Mouse (Mus musculus) lung, embryonic 14.5 days (tissue): ENCODE data around the gene Myo1g. TPM values are rescaled to one million over a fixed set of nuclear protein-coding genes. Genes with fewer than 3 reads are reported as not detected.

Experiments
- ATAC-seq: fragments of 200-750 bp; cut with Nextera tagmentation; 2 replicates; pipeline ENCODE4 v1.8.0; 2017; ENCODE audit warnings: mild to moderate bottlenecking, moderate TSS enrichment, moderate library complexity; ENCODE audit not compliant: insufficient read depth
- DNase-seq: peaks from one replicate; pipeline ENCODE4 v3.0.0-alpha.2; 2015
- H3K27ac ChIP-seq: fragments of 300-500 bp; sonication (generic); 2 replicates; pipeline ENCODE4 v1.5.1; 2014; ENCODE audit warnings: low read depth, mild to moderate bottlenecking, moderate library complexity
- H3K27me3 ChIP-seq: fragments of 300-500 bp; sonication (generic); 2 replicates; pipeline ENCODE4 v1.6.1; 2014; ENCODE audit warnings: low read length, control low read depth; ENCODE audit not compliant: insufficient read depth
- H3K36me3 ChIP-seq: fragments of 300-500 bp; sonication (generic); 2 replicates; pipeline ENCODE4 v1.6.1; 2014; ENCODE audit warnings: control low read depth; ENCODE audit not compliant: insufficient read depth
- H3K4me1 ChIP-seq: fragments of 300-500 bp; sonication (generic); 2 replicates; pipeline ENCODE4 v1.6.1; 2014; ENCODE audit warnings: antibody characterized with exemption, control low read depth; ENCODE audit not compliant: insufficient read depth
- H3K4me2 ChIP-seq: fragments of 300-500 bp; sonication (generic); 2 replicates; pipeline ENCODE4 v1.6.1; 2014; ENCODE audit warnings: mild to moderate bottlenecking
- H3K4me3 ChIP-seq: fragments of 300-500 bp; sonication (generic); 2 replicates; pipeline ENCODE4 v1.5.1; 2014; ENCODE audit warnings: low read depth, low read length
- H3K9ac ChIP-seq: fragments of 300-500 bp; sonication (generic); 2 replicates; pipeline ENCODE4 v1.6.1; 2014
- H3K9me3 ChIP-seq: fragments of 300-500 bp; sonication (generic); 2 replicates; pipeline ENCODE4 v1.6.1; 2016; ENCODE audit warnings: low read depth, low read length, control low read depth
- CTCF ChIP-seq: IDR thresholded peaks from 2 replicates; pipeline ENCODE4 v1.5.1; 2016; ENCODE audit warnings: antibody characterized with exemption, low read depth
- WGBS: fragments of 180-500 bp; shearing (Covaris S2); extraction: QIAGEN DNeasy Blood & Tissue Kit; methylation state at CpG from one replicate; pipeline ENCODE4 v1.1.7; 2014; 5-methylcytosine and 5-hydroxymethylcytosine counted together
- polyA plus RNA-seq: library from polyadenylated mRNA; unstranded; fragments of >200 nt; fragmentation: Nextera tagmentation; extraction: Ambion mirVana; gene quantifications from 2 replicates; pipeline ENCODE4 v1.2.1, GENCODE M21; 2014

Gene Myo1g
- polyA plus RNA-seq, 1 experiment from 2014 or later: 1.2 TPM

DNA sequence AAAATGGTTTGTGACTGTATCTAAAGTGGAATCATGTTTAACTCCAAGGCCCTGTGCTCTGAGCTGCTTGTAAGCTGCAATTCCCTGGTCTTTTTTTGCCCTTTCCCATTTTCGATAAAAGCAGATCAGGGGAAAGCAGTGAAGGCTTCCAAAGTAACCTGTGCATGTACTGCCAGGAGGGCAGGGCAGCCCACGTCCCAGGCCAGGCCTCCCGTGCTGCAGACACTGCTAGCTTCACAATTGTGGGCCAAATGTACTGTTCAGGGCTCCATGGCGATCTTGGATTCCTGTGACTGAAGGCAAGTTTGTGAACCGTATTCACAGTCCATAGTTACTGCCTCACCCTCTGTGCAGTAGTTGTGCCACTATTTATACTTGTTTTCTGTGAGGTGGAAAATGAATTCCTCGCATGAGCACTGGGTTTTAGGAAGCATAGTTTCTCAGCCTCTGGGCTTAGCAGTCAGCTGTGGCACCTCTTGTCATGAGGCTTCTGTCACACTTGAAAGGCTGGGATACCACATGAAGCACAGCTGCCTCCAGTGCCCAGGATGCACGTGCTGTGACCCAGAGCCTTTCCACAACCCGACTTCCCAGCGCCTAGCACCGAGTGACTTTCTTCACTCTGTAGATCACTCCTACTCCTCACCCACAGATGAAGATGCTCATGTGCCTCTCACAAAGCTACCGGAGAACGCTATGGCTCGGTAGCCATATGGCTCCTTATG lies 39.9 kb downstream of the Myo1g start:
- 73% methylated on average over 13 of the region's 13 CpGs for WGBS
- Histone ChIP-seq H3K9ac (no peak overlapping the region), H3K4me2 (no peak overlapping the region), H3K4me3 (no peak overlapping the region), H3K27ac (no peak overlapping the region), H3K4me1 (no peaks in the 10 kb centered on the region), H3K36me3 (no peaks in the 10 kb centered on the region), H3K9me3 (no peaks in the 10 kb centered on the region), H3K27me3 (no peaks in the 10 kb centered on the region)
- TF ChIP-seq CTCF: no peak
- ATAC-seq (no peak), DNase-seq (no peak)

DNA sequence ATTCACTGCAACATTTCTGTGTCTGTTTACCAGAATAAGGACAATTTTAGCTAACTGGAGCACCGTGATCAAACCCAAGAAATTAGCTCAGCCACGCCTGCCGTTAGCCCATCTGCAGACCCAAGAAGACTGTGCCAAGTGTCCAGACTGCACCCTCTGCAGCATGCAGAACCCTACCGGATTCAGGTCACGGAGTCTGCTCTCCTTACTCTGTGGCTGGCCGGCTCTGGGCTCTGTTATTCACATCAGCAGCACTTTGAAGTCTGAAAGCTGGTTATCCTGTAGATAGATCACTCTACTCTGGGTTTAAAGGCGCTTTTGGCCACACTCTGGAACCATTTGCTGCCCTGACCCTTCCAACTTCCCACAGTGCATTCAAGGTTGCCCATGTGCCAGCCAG lies 40.6 kb downstream of the Myo1g start:
- H3K27ac ChIP-seq: no peak overlapping the region
- no peaks in the 10 kb centered on the region for H3K36me3 ChIP-seq
- H3K9ac ChIP-seq: no peak overlapping the region
- H3K4me1 ChIP-seq: no peaks in the 10 kb centered on the region
- TF ChIP-seq CTCF: no peak
- ATAC-seq (no peak), DNase-seq (no peak)
- no peak overlapping the region for H3K4me2 ChIP-seq
- no peaks in the 10 kb centered on the region for H3K9me3 ChIP-seq
- no peaks in the 10 kb centered on the region for H3K27me3 ChIP-seq
- no peak overlapping the region for H3K4me3 ChIP-seq
- WGBS: 64% methylated on average over 7 of the region's 7 CpGs

DNA sequence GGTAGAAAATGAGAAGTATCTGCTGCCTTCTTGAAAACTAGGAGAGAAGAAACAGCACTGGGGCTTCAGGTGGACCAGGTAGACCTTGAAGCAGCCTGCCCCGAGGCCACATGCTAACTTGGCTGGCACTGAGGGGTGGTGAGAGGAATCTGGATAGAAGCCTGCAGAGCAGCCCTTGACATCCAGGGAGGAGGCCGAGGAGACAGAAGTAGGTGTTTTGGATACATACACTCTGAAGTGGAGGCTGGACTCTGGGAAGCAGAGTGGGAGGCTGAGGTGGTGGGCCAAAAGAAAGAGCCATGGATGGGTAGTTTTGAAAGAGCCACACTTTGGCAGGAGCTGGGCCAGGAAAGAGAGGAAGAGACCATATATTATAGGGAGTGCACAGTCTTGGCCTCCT lies 41.5 kb downstream of the Myo1g start:
- no peak for TF ChIP-seq CTCF
- Histone ChIP-seq H3K36me3 (peaks cover 3% of the 10 kb centered on the region; the same call in 1 of the 2 replicates), H3K4me1 (0 out of 2 replicates have a peak, but pooled peaks cover under 1% of the 10 kb centered on the region), H3K4me2 (no peak overlapping the region), H3K4me3 (no peak overlapping the region), H3K9ac (no peak overlapping the region), H3K27me3 (no peaks in the 10 kb centered on the region), H3K27ac (no peak overlapping the region), H3K9me3 (no peaks in the 10 kb centered on the region)
- 78% methylated on average over 2 of the region's 2 CpGs for WGBS
- DNase-seq: no peak
- no peak for ATAC-seq

DNA sequence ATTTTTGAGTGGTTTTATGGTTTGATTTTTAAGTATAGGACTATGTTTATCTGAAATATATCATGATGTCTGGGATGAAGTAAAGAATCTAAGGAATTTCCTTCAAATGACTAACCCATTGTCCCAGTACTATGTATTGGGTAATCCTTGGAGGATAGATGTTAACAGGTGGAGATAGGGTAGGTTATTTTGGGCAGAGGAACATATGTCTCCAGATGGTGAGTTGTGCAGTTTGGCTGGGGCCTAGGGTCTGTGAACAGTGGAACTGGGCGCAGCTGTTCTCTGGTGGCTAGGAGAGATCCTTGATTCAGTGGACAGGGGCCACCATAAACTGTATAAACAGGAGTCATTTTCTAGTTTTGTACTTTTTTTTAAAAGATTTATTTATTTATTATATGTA lies 43.4 kb downstream of the Myo1g start:
- H3K4me1 ChIP-seq: 0 out of 2 replicates have a peak, but pooled peaks cover 6% of the 10 kb centered on the region
- no peaks in the 10 kb centered on the region for H3K27me3 ChIP-seq
- no peak overlapping the region for H3K27ac ChIP-seq
- ATAC-seq: no peak
- no peak for DNase-seq
- no peak overlapping the region for H3K4me3 ChIP-seq
- 89% methylated on average over 1 of the region's 1 CpGs for WGBS
- H3K36me3 ChIP-seq: peaks cover 14% of the 10 kb centered on the region; the same call in 1 of the 2 replicates
- no peak for TF ChIP-seq CTCF
- no peaks in the 10 kb centered on the region for H3K9me3 ChIP-seq
- H3K4me2 ChIP-seq: no peak overlapping the region
- H3K9ac ChIP-seq: no peak overlapping the region

DNA sequence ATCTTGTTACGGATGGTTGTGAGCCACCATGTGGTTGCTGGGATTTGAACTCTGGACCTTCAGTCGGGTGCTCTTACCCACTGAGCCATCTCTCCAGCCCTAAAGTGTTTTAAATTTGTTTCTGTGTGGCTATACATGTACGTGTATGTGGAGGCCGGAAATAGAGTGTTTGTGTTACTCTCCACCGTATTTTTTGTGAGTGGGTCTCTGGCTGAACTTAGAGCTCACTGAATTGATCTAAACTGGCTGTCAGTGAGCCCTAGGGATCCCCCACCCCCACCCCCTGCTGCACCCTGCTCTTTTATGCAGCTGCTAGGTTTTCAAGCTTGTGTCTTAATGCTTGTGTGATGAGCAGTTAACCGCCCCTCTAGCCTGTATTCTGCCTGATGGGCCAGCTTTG lies 43.9 kb downstream of the Myo1g start:
- Histone ChIP-seq H3K9ac (no peak overlapping the region), H3K9me3 (no peaks in the 10 kb centered on the region), H3K4me2 (peak overlapping the region; percentile 83; the same call in 1 of the 2 replicates), H3K4me3 (no peak overlapping the region), H3K4me1 (0 out of 2 replicates have a peak, but pooled peaks cover 6% of the 10 kb centered on the region), H3K27ac (no peak overlapping the region), H3K36me3 (peaks cover 14% of the 10 kb centered on the region; the same call in 1 of the 2 replicates), H3K27me3 (no peaks in the 10 kb centered on the region)
- no peak for ATAC-seq
- WGBS: 73% methylated on average over 6 of the region's 6 CpGs
- DNase-seq: no peak
- no peak for TF ChIP-seq CTCF

DNA sequence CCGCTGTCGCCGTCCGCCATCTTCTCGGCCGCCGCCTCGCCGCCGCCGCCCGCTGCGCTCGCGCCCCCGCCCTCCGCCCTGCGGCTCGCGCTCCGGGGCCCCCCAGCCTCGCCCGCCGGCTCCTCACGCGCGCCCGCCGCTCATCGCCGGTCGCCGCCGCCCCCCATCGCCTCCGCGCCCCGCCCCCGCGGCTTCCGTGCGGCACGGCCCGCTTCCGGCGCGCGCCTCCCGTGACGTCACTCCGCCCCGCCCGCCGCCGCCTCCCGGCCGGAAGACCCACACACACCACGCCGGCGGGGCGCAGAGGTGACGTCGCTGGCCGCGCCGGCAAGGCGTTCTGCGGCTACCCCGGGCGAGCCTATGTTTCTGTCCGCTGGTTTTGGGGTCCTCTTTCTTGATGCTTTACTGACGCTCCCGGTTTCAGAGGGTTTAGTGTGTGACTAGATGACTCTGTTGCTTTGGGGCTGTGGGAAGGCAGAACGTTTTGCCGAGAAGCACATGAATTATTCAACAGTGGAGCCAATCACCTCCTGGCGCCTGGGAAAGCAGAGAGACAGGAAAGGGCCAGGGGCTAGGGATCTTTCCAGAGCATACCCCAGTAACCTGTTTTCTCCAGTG lies 44.8 kb downstream of the Myo1g start, which contains the start of gene Purb:
Purb (minus strand) TSS at position 51 of the 618 bp plus-strand sequence.
- Histone ChIP-seq H3K27ac (peak within 1 kb of the TSS; percentile 98), H3K9me3 (no peaks in the 10 kb centered on the region), H3K9ac (peak within 1 kb of the TSS; percentile 95), H3K27me3 (no peaks in the 10 kb centered on the region), H3K4me2 (peak within 1 kb of the TSS; percentile 89), H3K4me3 (peak within 1 kb of the TSS; percentile 95), H3K36me3 (peaks cover 20% of the 10 kb centered on the region), H3K4me1 (peaks cover 13% of the 10 kb centered on the region)
- TF ChIP-seq CTCF: no peak
- WGBS: 0% methylated on average over 29 of the region's 76 CpGs
- ATAC-seq: peak; percentile 95
- peak; percentile 97 for DNase-seq

DNA sequence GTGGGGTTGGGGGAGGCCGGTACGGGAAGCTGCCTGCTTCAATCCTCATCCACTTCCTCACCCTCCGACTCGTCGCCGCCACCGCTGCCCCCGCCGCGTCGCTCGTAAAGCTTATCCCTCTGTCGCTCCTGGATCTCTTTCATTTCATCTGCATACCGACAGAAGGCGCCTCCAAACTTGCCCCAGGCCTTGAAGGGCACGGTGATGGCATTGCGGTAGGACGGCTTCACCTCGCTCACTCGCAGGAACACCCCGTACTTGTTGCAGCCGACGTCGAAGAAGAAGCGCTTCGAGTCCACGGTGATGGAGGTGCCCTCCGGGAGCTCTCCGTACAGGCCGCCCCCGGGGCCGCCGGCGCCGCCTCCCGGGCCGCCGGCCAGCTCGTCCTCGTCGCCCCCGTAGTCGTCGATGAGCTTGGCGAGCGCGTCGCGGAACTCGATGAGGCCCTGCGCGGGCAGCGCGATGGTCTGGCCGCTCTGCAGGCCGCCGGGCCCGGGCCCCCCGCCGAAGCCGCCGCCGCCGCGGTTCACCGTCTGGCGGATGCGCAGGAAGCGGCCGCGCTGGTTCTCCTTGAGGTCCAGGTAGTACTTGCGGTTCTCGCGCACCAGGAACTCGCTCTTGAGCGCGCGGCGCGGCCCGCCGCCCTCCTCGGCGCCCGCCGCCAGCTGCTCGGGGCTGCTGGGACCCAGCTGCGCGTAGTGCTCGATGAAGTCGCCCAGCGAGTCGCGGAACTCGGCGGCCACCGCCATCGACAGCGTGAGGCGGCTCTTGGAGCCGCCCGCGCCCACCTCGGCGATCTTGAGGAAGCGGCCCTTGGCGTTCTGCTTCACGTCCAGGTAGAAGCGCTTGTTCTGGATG lies 45.7 kb downstream of the Myo1g start:
- peaks cover 25% of the 10 kb centered on the region for H3K36me3 ChIP-seq
- H3K9ac ChIP-seq: peak overlapping the region; percentile 95
- peak overlapping the region; percentile 98 for H3K27ac ChIP-seq
- DNase-seq (peak; percentile 57), ATAC-seq (peak; percentile 55)
- H3K4me3 ChIP-seq: peak overlapping the region; percentile 95
- peaks cover 18% of the 10 kb centered on the region for H3K4me1 ChIP-seq
- no peaks in the 10 kb centered on the region for H3K27me3 ChIP-seq
- TF ChIP-seq CTCF: no peak
- no peaks in the 10 kb centered on the region for H3K9me3 ChIP-seq
- under 1% methylated on average over 107 of the region's 109 CpGs for WGBS
- H3K4me2 ChIP-seq: peak overlapping the region; percentile 89
